Mouse (Mus musculus) CD4-positive naive resting alpha-beta T cell, adult 57 days (primary cell): ENCODE measurements around the gene Gm12394. TPM values are rescaled to one million over a fixed set of nuclear protein-coding genes. Genes with fewer than 3 reads are reported as not detected.

Source experiments
- total RNA-seq: library from RNA; stranded (reverse); gene quantifications from one replicate; pipeline ENCODE4 v1.2.4, GENCODE M21; 2023

The Gm12394 gene
- total RNA-seq = not detected

DNA sequence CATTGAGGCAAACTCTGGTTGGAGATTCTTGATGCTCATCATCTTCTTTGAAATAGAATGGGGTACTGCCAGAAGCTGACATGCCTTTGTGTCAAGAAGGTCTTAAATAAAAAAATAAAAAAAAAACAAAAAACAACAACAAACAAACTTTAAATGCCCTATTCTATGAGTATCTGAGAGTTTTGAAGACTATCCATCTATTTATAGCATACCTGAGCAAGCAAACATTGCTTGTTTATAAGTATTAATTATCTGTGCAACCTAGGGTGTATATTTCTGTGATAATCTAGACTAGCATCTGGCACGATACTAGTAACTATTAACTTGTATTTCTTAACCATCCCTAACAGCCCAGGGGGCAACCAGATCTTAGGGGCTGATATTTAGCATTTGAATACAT, at the start of gene Gm12394:
Gene Gm12394 (minus strand): TSS at position 101 of the 400 bp plus-strand sequence.

GRCm38 (mm10) chr4:42874134-42874533, 17.6 kb upstream of the Gm12394 start, which contains the start of gene Fam205c:
Gene Fam205c, minus strand, starts transcription at chr4:42874234.

GRCm38 (mm10) chr4:42853788-42854187, 2.8 kb downstream of the Gm12394 start, which contains the start of gene Fam205a1:
Gene Fam205a1, minus strand, starts transcription at chr4:42853888.

DNA sequence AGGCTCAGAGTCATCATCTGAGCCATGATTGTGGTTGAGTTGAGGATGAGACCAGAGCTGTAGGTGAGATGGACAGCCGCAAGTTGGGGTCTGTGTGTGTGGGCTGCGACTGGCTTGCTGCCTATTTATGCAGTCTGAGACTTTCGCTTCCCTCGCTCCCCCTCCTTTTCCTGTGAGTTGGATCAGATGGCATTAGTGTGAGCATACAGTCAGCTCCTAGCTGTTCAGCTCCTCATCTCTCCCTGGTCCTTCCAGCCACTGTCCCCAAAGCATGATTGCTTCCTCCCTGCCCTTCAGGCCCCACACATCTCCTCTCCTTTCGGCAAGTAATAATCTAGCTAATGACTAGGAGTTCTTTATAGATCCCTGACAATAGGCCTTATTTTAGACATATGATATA, 82.7 kb downstream of the Gm12394 start, which contains the start of gene Ccl21a:
Gene Ccl21a (minus strand): TSS at position 101 of the 400 bp plus-strand sequence.

DNA sequence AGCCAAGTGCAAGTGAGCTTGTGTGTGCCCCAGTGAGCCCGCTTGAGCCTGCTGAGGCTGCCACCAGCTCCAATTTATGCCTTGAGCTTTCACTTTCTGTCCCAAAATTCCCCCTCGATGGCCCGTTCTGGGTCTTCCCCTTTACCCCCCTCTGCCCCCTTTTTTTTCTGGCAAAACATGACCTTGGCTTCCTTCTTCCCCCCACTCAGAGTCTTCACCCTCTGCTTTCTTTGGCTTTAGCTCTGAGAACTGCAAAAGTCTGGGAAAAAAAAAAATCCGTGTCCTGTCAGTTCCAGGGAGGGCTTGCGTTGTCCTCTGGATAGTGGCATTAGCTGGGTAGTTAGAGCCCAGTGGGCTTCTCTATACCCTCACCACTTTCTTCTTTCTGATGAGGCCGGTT, 100.1 kb downstream of the Gm12394 start, which contains the start of gene Ccl19:
Gene Ccl19 (minus strand): TSS at position 101 of the 400 bp plus-strand sequence.

DNA sequence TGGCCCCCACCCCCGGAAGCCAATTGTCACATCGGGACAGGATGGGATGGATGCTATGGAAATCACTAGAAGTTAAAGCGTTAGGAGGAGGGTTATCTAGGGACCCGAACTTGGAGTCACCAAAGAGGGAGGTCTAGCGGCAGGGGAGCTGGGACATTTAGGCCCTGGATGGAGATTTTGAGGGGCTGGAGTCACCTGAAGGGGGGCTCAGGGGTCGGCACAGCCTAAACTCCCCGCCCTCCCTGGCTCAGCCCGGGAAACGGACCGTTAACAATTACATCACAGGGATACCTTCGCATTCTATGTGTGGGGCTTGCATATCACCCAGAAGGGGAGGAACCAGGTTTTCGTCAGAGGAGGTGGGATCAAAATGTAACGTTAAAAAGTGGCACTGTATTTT, 121.3 kb downstream of the Gm12394 start, which contains the start of gene 4930578G10Rik:
Gene 4930578G10Rik (plus strand): TSS at position 301 of the 400 bp plus-strand sequence.

Other genes with a start within 250 kb of the Gm12394 start
- gene Gm10591, start 244.6 kb downstream of the Gm12394 start, total RNA-seq = not detected
- gene Gm2564, start 227.1 kb downstream of the Gm12394 start, total RNA-seq = not detected
- not detected for gene Ccl27b, start 201.5 kb downstream of the Gm12394 start, total RNA-seq
- gene Il11ra2, start 194.9 kb downstream of the Gm12394 start, total RNA-seq = not detected
- not detected for gene 4930578G10Rik, start 121.2 kb downstream of the Gm12394 start, total RNA-seq
- gene Ccl19, start 100.2 kb downstream of the Gm12394 start, total RNA-seq = not detected
- not detected for gene Ccl21a, start 82.8 kb downstream of the Gm12394 start, total RNA-seq
- not detected for gene Fam205a1, start 2.9 kb downstream of the Gm12394 start, total RNA-seq
- gene Fam205c, start 17.5 kb upstream of the Gm12394 start, total RNA-seq = not detected
- gene Phf24, start 59.9 kb upstream of the Gm12394 start, total RNA-seq = not detected
- 23.1 TPM for gene Dnajb5, start 93.0 kb upstream of the Gm12394 start, total RNA-seq
- not detected for gene 1700022I11Rik, start 112.8 kb upstream of the Gm12394 start, total RNA-seq
- gene Vcp, start 143.7 kb upstream of the Gm12394 start, total RNA-seq = 105 TPM
- 22.3 TPM for gene Fancg, start 153.7 kb upstream of the Gm12394 start, total RNA-seq
- gene Pigo, start 169.0 kb upstream of the Gm12394 start, total RNA-seq = 46.0 TPM
- 67.9 TPM for gene Stoml2, start 174.9 kb upstream of the Gm12394 start, total RNA-seq
- gene Fam214b, start 189.4 kb upstream of the Gm12394 start, total RNA-seq = 8.6 TPM
- 0.80 TPM for gene Unc13b, start 202.2 kb upstream of the Gm12394 start, total RNA-seq